Mouse (Mus musculus) lung, embryonic 16.5 days (tissue): Measurements from ENCODE around the gene Negr1. TPM values are rescaled to one million over a fixed set of nuclear protein-coding genes. Genes with fewer than 3 reads are reported as not detected.

Source experiments
- ATAC-seq: fragments of 200-750 bp; cut with Nextera tagmentation; 2 replicates; pipeline ENCODE4 v1.8.0; 2017; ENCODE audit warnings: low read depth, mild to moderate bottlenecking, moderate library complexity
- H3K27ac ChIP-seq: fragments of 300-500 bp; sonication (generic); 2 replicates; pipeline ENCODE4 v1.5.1; 2014; ENCODE audit warnings: mild to moderate bottlenecking, control low read depth, low read length
- H3K27me3 ChIP-seq: fragments of 300-500 bp; sonication (generic); 2 replicates; pipeline ENCODE4 v1.6.1; 2014; ENCODE audit warnings: low read depth, low read length, mixed read lengths; ENCODE audit not compliant: control insufficient read depth, insufficient read depth
- H3K36me3 ChIP-seq: fragments of 300-500 bp; sonication (generic); 2 replicates; pipeline ENCODE4 v1.6.1; 2014; ENCODE audit warnings: low read length; ENCODE audit not compliant: control insufficient read depth, insufficient read depth
- H3K4me1 ChIP-seq: fragments of 300-500 bp; sonication (generic); replicated peaks from 2 replicates; pipeline ENCODE4 v1.6.1; 2014; ENCODE audit warnings: low read length, mixed read lengths; ENCODE audit not compliant: control insufficient read depth, insufficient read depth
- H3K4me2 ChIP-seq: fragments of 300-500 bp; sonication (generic); 2 replicates; pipeline ENCODE4 v1.6.1; 2014; ENCODE audit warnings: low read depth, low read length, control low read depth
- H3K4me3 ChIP-seq: fragments of 300-500 bp; sonication (generic); 2 replicates; pipeline ENCODE4 v1.5.1; 2014; ENCODE audit warnings: mild to moderate bottlenecking, low read length, control low read depth
- H3K9ac ChIP-seq: fragments of 300-500 bp; sonication (generic); 2 replicates; pipeline ENCODE4 v1.6.1; 2014; ENCODE audit warnings: low read length, control low read depth
- H3K9me3 ChIP-seq: fragments of 300-500 bp; sonication (generic); 2 replicates; pipeline ENCODE4 v1.6.1; 2016; ENCODE audit warnings: low read length; ENCODE audit not compliant: control insufficient read depth
- WGBS: fragments of 180-500 bp; shearing (Covaris S2); extraction: QIAGEN DNeasy Blood & Tissue Kit; methylation state at CpG from one replicate; pipeline ENCODE4 v1.1.7; 2014; 5-methylcytosine and 5-hydroxymethylcytosine counted together
- polyA plus RNA-seq: library from polyadenylated mRNA; unstranded; fragments of >200 nt; fragmentation: Nextera tagmentation; extraction: Ambion mirVana; gene quantifications from 2 replicates; pipeline ENCODE4 v1.2.1, GENCODE M21; 2015

Gene Negr1
- polyA plus RNA-seq, 1 experiment from 2014 or later: 7.0 TPM

- Histone ChIP-seq H3K27me3 (no peaks in the 10 kb centered on the region), H3K9me3 (no peaks in the 10 kb centered on the region), H3K36me3 (no peaks in the 10 kb centered on the region), H3K9ac (no peak overlapping the region), H3K4me3 (no peak overlapping the region), H3K4me2 (no peak overlapping the region), H3K4me1 (no peaks in the 10 kb centered on the region), H3K27ac (no peak overlapping the region)
- WGBS: 68% methylated on average over 1 of the region's 1 CpGs
- ATAC-seq: no peak
Observed at GRCm38 (mm10) chr3:157291286-157291685, 729.7 kb downstream of the Negr1 start.

- H3K9me3 ChIP-seq: no peaks in the 10 kb centered on the region
- no peaks in the 10 kb centered on the region for H3K27me3 ChIP-seq
- no peak for ATAC-seq
- H3K36me3 ChIP-seq: no peaks in the 10 kb centered on the region
- H3K27ac ChIP-seq: no peak overlapping the region
- H3K4me3 ChIP-seq: no peak overlapping the region
- 71% methylated on average over 4 of the region's 4 CpGs for WGBS
- no peak overlapping the region for H3K9ac ChIP-seq
- H3K4me2 ChIP-seq: no peak overlapping the region
- H3K4me1 ChIP-seq: no peaks in the 10 kb centered on the region
Observed at GRCm38 (mm10) chr3:157297216-157297615, 735.6 kb downstream of the Negr1 start.

GRCm38 (mm10) chr3:157303430-157304116 lies 742.0 kb downstream of the Negr1 start:
- no peak overlapping the region for H3K9ac ChIP-seq
- no peaks in the 10 kb centered on the region for H3K9me3 ChIP-seq
- no peaks in the 10 kb centered on the region for H3K27me3 ChIP-seq
- no peak for ATAC-seq
- WGBS: 72% methylated on average over 4 of the region's 4 CpGs
- no peaks in the 10 kb centered on the region for H3K4me1 ChIP-seq
- H3K27ac ChIP-seq: no peak overlapping the region
- no peaks in the 10 kb centered on the region for H3K36me3 ChIP-seq
- no peak overlapping the region for H3K4me3 ChIP-seq
- H3K4me2 ChIP-seq: no peak overlapping the region

GRCm38 (mm10) chr3:157321081-157321573 lies 759.5 kb downstream of the Negr1 start:
- no peak for ATAC-seq
- no peaks in the 10 kb centered on the region for H3K27me3 ChIP-seq
- H3K27ac ChIP-seq: no peak overlapping the region
- no peaks in the 10 kb centered on the region for H3K9me3 ChIP-seq
- WGBS: 38% methylated on average over 1 of the region's 1 CpGs
- H3K4me3 ChIP-seq: no peak overlapping the region
- no peaks in the 10 kb centered on the region for H3K4me1 ChIP-seq
- H3K9ac ChIP-seq: no peak overlapping the region
- no peak overlapping the region for H3K4me2 ChIP-seq
- H3K36me3 ChIP-seq: no peaks in the 10 kb centered on the region

GRCm38 (mm10) chr3:157321834-157322233 lies 760.2 kb downstream of the Negr1 start:
- Histone ChIP-seq H3K4me1 (no peaks in the 10 kb centered on the region), H3K4me3 (no peak overlapping the region), H3K27me3 (no peaks in the 10 kb centered on the region), H3K9me3 (no peaks in the 10 kb centered on the region), H3K4me2 (no peak overlapping the region), H3K36me3 (no peaks in the 10 kb centered on the region), H3K27ac (no peak overlapping the region), H3K9ac (no peak overlapping the region)
- ATAC-seq: no peak
- 43% methylated on average over 1 of the region's 1 CpGs for WGBS

- Histone ChIP-seq H3K9ac (no peak overlapping the region), H3K4me2 (no peak overlapping the region), H3K27ac (no peak overlapping the region), H3K36me3 (no peaks in the 10 kb centered on the region), H3K4me1 (no peaks in the 10 kb centered on the region), H3K27me3 (no peaks in the 10 kb centered on the region), H3K4me3 (no peak overlapping the region), H3K9me3 (no peaks in the 10 kb centered on the region)
- no peak for ATAC-seq
- 76% methylated on average over 1 of the region's 1 CpGs for WGBS
Observed at GRCm38 (mm10) chr3:157334169-157334568, 772.6 kb downstream of the Negr1 start.

- no peak for ATAC-seq
- 70% methylated on average over 2 of the region's 2 CpGs for WGBS
- Histone ChIP-seq H3K27ac (no peak overlapping the region), H3K36me3 (no peaks in the 10 kb centered on the region), H3K4me3 (no peak overlapping the region), H3K9me3 (no peaks in the 10 kb centered on the region), H3K4me1 (no peaks in the 10 kb centered on the region), H3K9ac (no peak overlapping the region), H3K4me2 (no peak overlapping the region), H3K27me3 (no peaks in the 10 kb centered on the region)
Observed at GRCm38 (mm10) chr3:157349480-157349879, 787.9 kb downstream of the Negr1 start.

- H3K36me3 ChIP-seq: no peaks in the 10 kb centered on the region
- 23% methylated on average over 3 of the region's 3 CpGs for WGBS
- ATAC-seq: peak; percentile 97
- H3K27ac ChIP-seq: peak overlapping the region; percentile 69
- no peak overlapping the region for H3K9ac ChIP-seq
- H3K4me3 ChIP-seq: no peak overlapping the region
- H3K4me1 ChIP-seq: peaks cover 3% of the 10 kb centered on the region
- H3K27me3 ChIP-seq: no peaks in the 10 kb centered on the region
- no peaks in the 10 kb centered on the region for H3K9me3 ChIP-seq
- no peak overlapping the region for H3K4me2 ChIP-seq
Observed at GRCm38 (mm10) chr3:157358905-157359304, 797.3 kb downstream of the Negr1 start.

- Histone ChIP-seq H3K27ac (no peak overlapping the region), H3K36me3 (no peaks in the 10 kb centered on the region), H3K9ac (no peak overlapping the region), H3K27me3 (no peaks in the 10 kb centered on the region), H3K4me1 (peaks cover 3% of the 10 kb centered on the region), H3K4me2 (no peak overlapping the region), H3K4me3 (no peak overlapping the region), H3K9me3 (no peaks in the 10 kb centered on the region)
- ATAC-seq: no peak
- WGBS: 62% methylated on average over 6 of the region's 6 CpGs
Observed at GRCm38 (mm10) chr3:157359840-157360239, 798.2 kb downstream of the Negr1 start.
